Mouse (Mus musculus) forebrain, embryonic 11.5 days (tissue): ENCODE measurements around the gene Sptbn4. TPM values are rescaled to one million over a fixed set of nuclear protein-coding genes. Genes with fewer than 3 reads are reported as not detected.

Source experiments
- ATAC-seq: fragments of 200-750 bp; cut with Nextera tagmentation; replicated peaks from 2 replicates; pipeline ENCODE4 v1.8.0; 2017; ENCODE audit warnings: moderate TSS enrichment; ENCODE audit not compliant: low FRiP score
- DNase-seq: peaks from one replicate; pipeline ENCODE4 v3.0.0-alpha.2; 2017; ENCODE audit warnings: low spot score
- H3K27ac ChIP-seq: fragments of 300-500 bp; sonication (generic); 2 replicates; pipeline ENCODE4 v1.5.1; 2014; ENCODE audit warnings: low read depth, low read length
- H3K27me3 ChIP-seq: fragments of 300-500 bp; sonication (generic); 2 replicates; pipeline ENCODE4 v1.6.1; 2014; ENCODE audit warnings: mild to moderate bottlenecking, low read length, mixed read lengths; ENCODE audit not compliant: control insufficient read depth, insufficient read depth
- H3K36me3 ChIP-seq: fragments of 300-500 bp; sonication (generic); 2 replicates; pipeline ENCODE4 v1.6.1; 2014; ENCODE audit warnings: mild to moderate bottlenecking, low read length, moderate library complexity, mixed read lengths; ENCODE audit not compliant: control insufficient read depth, insufficient read depth
- H3K4me1 ChIP-seq: fragments of 300-500 bp; sonication (generic); replicated peaks from 2 replicates; pipeline ENCODE4 v1.6.1; 2014; ENCODE audit warnings: low read length, mixed read lengths; ENCODE audit not compliant: control insufficient read depth, insufficient read depth
- H3K4me2 ChIP-seq: fragments of 300-500 bp; sonication (generic); 2 replicates; pipeline ENCODE4 v1.6.1; 2014; ENCODE audit warnings: low read depth, mild to moderate bottlenecking, low read length, moderate library complexity, mixed read lengths; ENCODE audit not compliant: severe bottlenecking
- H3K4me3 ChIP-seq: fragments of 300-500 bp; sonication (generic); 2 replicates; pipeline ENCODE4 v1.5.1; 2014; ENCODE audit warnings: low read depth, low read length
- H3K9ac ChIP-seq: fragments of 300-500 bp; sonication (generic); 2 replicates; pipeline ENCODE4 v1.6.1; 2014; ENCODE audit warnings: low read length
- H3K9me3 ChIP-seq: fragments of 300-500 bp; sonication (generic); 2 replicates; pipeline ENCODE4 v1.6.1; 2016; ENCODE audit warnings: low read length, mixed read lengths; ENCODE audit not compliant: control insufficient read depth
- WGBS: fragments of 180-500 bp; shearing (Covaris S2); extraction: QIAGEN DNeasy Blood & Tissue Kit; methylation state at CpG from one replicate; pipeline ENCODE4 v1.1.7; 2014; 5-methylcytosine and 5-hydroxymethylcytosine counted together
- polyA plus RNA-seq: library from polyadenylated mRNA; unstranded; fragments of >200 nt; fragmentation: Nextera tagmentation; extraction: Ambion mirVana; gene quantifications from 2 replicates; pipeline ENCODE4 v1.2.1, GENCODE M21; 2014

Sptbn4 gene
- polyA plus RNA-seq, 1 experiment from 2014 or later, result 0.19 TPM

- no peaks in the 10 kb centered on the region for H3K36me3 ChIP-seq
- H3K4me2 ChIP-seq, result no peak overlapping the region
- H3K4me1 ChIP-seq, result peaks cover 11% of the 10 kb centered on the region
- WGBS, result 35% methylated on average over 16 of the region's 16 CpGs
- H3K9ac ChIP-seq, result no peak overlapping the region
- H3K27me3 ChIP-seq, result peaks cover 76% of the 10 kb centered on the region
- DNase-seq (no peak), ATAC-seq (no peak)
- H3K9me3 ChIP-seq, result no peaks in the 10 kb centered on the region
- H3K4me3 ChIP-seq, result no peak overlapping the region
- no peak overlapping the region for H3K27ac ChIP-seq
Measured at GRCm38 (mm10) chr7:27328648-27329047, 118.8 kb downstream of the Sptbn4 start.

- Histone ChIP-seq H3K4me3 (no peak overlapping the region), H3K4me2 (no peak overlapping the region), H3K9ac (no peak overlapping the region), H3K4me1 (peaks cover 9% of the 10 kb centered on the region), H3K27me3 (peaks cover 71% of the 10 kb centered on the region), H3K27ac (no peak overlapping the region), H3K36me3 (no peaks in the 10 kb centered on the region), H3K9me3 (no peaks in the 10 kb centered on the region)
- ATAC-seq (no peak), DNase-seq (no peak)
- 90% methylated on average over 11 of the region's 11 CpGs for WGBS
Measured at GRCm38 (mm10) chr7:27328161-27328560, 119.3 kb downstream of the Sptbn4 start.

GRCm38 (mm10) chr7:27327500-27327899 is 120.0 kb downstream of the Sptbn4 start:
- no peak overlapping the region for H3K4me2 ChIP-seq
- DNase-seq, result no peak
- no peaks in the 10 kb centered on the region for H3K9me3 ChIP-seq
- no peak overlapping the region for H3K27ac ChIP-seq
- 91% methylated on average over 8 of the region's 8 CpGs for WGBS
- H3K9ac ChIP-seq, result no peak overlapping the region
- H3K36me3 ChIP-seq, result no peaks in the 10 kb centered on the region
- peaks cover 64% of the 10 kb centered on the region for H3K27me3 ChIP-seq
- no peak for ATAC-seq
- H3K4me3 ChIP-seq, result no peak overlapping the region
- peaks cover 5% of the 10 kb centered on the region for H3K4me1 ChIP-seq

- DNase-seq (no peak), ATAC-seq (no peak)
- WGBS, result 26% methylated on average over 34 of the region's 34 CpGs
- no peaks in the 10 kb centered on the region for H3K9me3 ChIP-seq
- peak overlapping the region; percentile 7 for H3K9ac ChIP-seq
- H3K4me3 ChIP-seq, result peak overlapping the region; percentile 21; the same call in 1 of the 2 replicates
- H3K27ac ChIP-seq, result no peak overlapping the region
- peaks cover 5% of the 10 kb centered on the region for H3K4me1 ChIP-seq
- peaks cover 52% of the 10 kb centered on the region for H3K27me3 ChIP-seq
- no peaks in the 10 kb centered on the region for H3K36me3 ChIP-seq
- H3K4me2 ChIP-seq, result peak overlapping the region; percentile 45; the same call in 1 of the 2 replicates
Measured at GRCm38 (mm10) chr7:27326101-27326880, 121.2 kb downstream of the Sptbn4 start.

GRCm38 (mm10) chr7:27325697-27326096 is 121.8 kb downstream of the Sptbn4 start:
- Histone ChIP-seq H3K9ac (peak overlapping the region; percentile 7), H3K27ac (no peak overlapping the region), H3K27me3 (peaks cover 46% of the 10 kb centered on the region), H3K4me3 (peak overlapping the region; percentile 21), H3K4me2 (peak overlapping the region; percentile 45), H3K4me1 (peaks cover 3% of the 10 kb centered on the region), H3K9me3 (no peaks in the 10 kb centered on the region), H3K36me3 (no peaks in the 10 kb centered on the region)
- peak; percentile 67 for DNase-seq
- no peak for ATAC-seq
- 2% methylated on average over 24 of the region's 24 CpGs for WGBS

GRCm38 (mm10) chr7:27324928-27325327 is 122.6 kb downstream of the Sptbn4 start:
- Histone ChIP-seq H3K27ac (no peak overlapping the region), H3K9ac (no peak overlapping the region), H3K9me3 (no peaks in the 10 kb centered on the region), H3K27me3 (peaks cover 39% of the 10 kb centered on the region), H3K4me3 (no peak overlapping the region), H3K4me1 (peaks cover 3% of the 10 kb centered on the region), H3K36me3 (no peaks in the 10 kb centered on the region), H3K4me2 (no peak overlapping the region)
- DNase-seq (no peak), ATAC-seq (no peak)
- 51% methylated on average over 19 of the region's 20 CpGs for WGBS

GRCm38 (mm10) chr7:27324161-27324560 is 123.3 kb downstream of the Sptbn4 start:
- WGBS, result 98% methylated on average over 11 of the region's 11 CpGs
- Histone ChIP-seq H3K4me1 (peaks cover 3% of the 10 kb centered on the region), H3K27me3 (peaks cover 32% of the 10 kb centered on the region), H3K4me3 (no peak overlapping the region), H3K4me2 (no peak overlapping the region), H3K27ac (no peak overlapping the region), H3K9ac (no peak overlapping the region), H3K36me3 (no peaks in the 10 kb centered on the region), H3K9me3 (no peaks in the 10 kb centered on the region)
- DNase-seq (no peak), ATAC-seq (no peak)

- H3K9ac ChIP-seq, result no peak overlapping the region
- no peak overlapping the region for H3K4me3 ChIP-seq
- DNase-seq, result no peak
- no peak overlapping the region for H3K27ac ChIP-seq
- no peaks in the 10 kb centered on the region for H3K9me3 ChIP-seq
- ATAC-seq, result no peak
- H3K36me3 ChIP-seq, result no peaks in the 10 kb centered on the region
- 90% methylated on average over 5 of the region's 5 CpGs for WGBS
- H3K27me3 ChIP-seq, result peaks cover 23% of the 10 kb centered on the region
- H3K4me2 ChIP-seq, result no peak overlapping the region
- H3K4me1 ChIP-seq, result peaks cover 3% of the 10 kb centered on the region
Measured at GRCm38 (mm10) chr7:27323001-27323400, 124.5 kb downstream of the Sptbn4 start.

GRCm38 (mm10) chr7:27322291-27322690 is 125.2 kb downstream of the Sptbn4 start:
- no peaks in the 10 kb centered on the region for H3K9me3 ChIP-seq
- H3K27ac ChIP-seq, result no peak overlapping the region
- H3K27me3 ChIP-seq, result peaks cover 15% of the 10 kb centered on the region
- H3K4me2 ChIP-seq, result no peak overlapping the region
- DNase-seq, result no peak
- H3K9ac ChIP-seq, result no peak overlapping the region
- H3K4me1 ChIP-seq, result peaks cover 3% of the 10 kb centered on the region
- WGBS, result 25% methylated on average over 13 of the region's 13 CpGs
- H3K4me3 ChIP-seq, result no peak overlapping the region
- ATAC-seq, result no peak
- H3K36me3 ChIP-seq, result no peaks in the 10 kb centered on the region
